Mouse (Mus musculus) heart, embryonic 12.5 days (tissue): Measurements from ENCODE around the gene Ppp1r13b. TPM values are rescaled to one million over a fixed set of nuclear protein-coding genes. Genes with fewer than 3 reads are reported as not detected.

Experiments
- ATAC-seq: fragments of 200-750 bp; cut with Nextera tagmentation; 2 replicates; pipeline ENCODE4 v1.8.0; 2017; ENCODE audit warnings: moderate TSS enrichment, moderate library complexity; ENCODE audit not compliant: insufficient number of reproducible peaks, low FRiP score
- H3K27ac ChIP-seq: fragments of 300-500 bp; sonication (generic); 2 replicates; pipeline ENCODE4 v1.5.1; 2016; ENCODE audit warnings: mild to moderate bottlenecking, moderate library complexity; ENCODE audit not compliant: poor library complexity, severe bottlenecking
- H3K27me3 ChIP-seq: fragments of 300-500 bp; sonication (generic); replicated peaks from 2 replicates; pipeline ENCODE4 v1.6.1; 2016; ENCODE audit warnings: mild to moderate bottlenecking, moderate library complexity
- H3K36me3 ChIP-seq: fragments of 300-500 bp; sonication (generic); 2 replicates; pipeline ENCODE4 v1.6.1; 2016; ENCODE audit warnings: mild to moderate bottlenecking, moderate library complexity
- H3K4me1 ChIP-seq: fragments of 300-500 bp; sonication (generic); replicated peaks from 2 replicates; pipeline ENCODE4 v1.6.1; 2016; ENCODE audit warnings: mild to moderate bottlenecking
- H3K4me2 ChIP-seq: fragments of 300-500 bp; sonication (generic); 2 replicates; pipeline ENCODE4 v1.6.1; 2016; ENCODE audit warnings: mild to moderate bottlenecking, moderate library complexity
- H3K4me3 ChIP-seq: fragments of 300-500 bp; sonication (generic); 2 replicates; pipeline ENCODE4 v1.5.1; 2016; ENCODE audit warnings: mild to moderate bottlenecking
- H3K9ac ChIP-seq: fragments of 300-500 bp; sonication (generic); 2 replicates; pipeline ENCODE4 v1.6.1; 2016; ENCODE audit warnings: mild to moderate bottlenecking, moderate library complexity
- H3K9me3 ChIP-seq: fragments of 300-500 bp; sonication (generic); replicated peaks from 2 replicates; pipeline ENCODE4 v1.6.1; 2016; ENCODE audit warnings: mild to moderate bottlenecking, moderate library complexity
- WGBS: fragments of 180-500 bp; shearing (Covaris S2); methylation state at CpG from one replicate; pipeline ENCODE4 v1.1.7; 2016; 5-methylcytosine and 5-hydroxymethylcytosine counted together
- polyA plus RNA-seq: library from polyadenylated mRNA; unstranded; fragments of >200 nt; fragmentation: Nextera tagmentation; extraction: Ambion mirVana; gene quantifications from 2 replicates; pipeline ENCODE4 v1.2.1, GENCODE M21; 2016

Ppp1r13b gene
- polyA plus RNA-seq, 1 experiment from 2014 or later = 17.9 TPM

DNA sequence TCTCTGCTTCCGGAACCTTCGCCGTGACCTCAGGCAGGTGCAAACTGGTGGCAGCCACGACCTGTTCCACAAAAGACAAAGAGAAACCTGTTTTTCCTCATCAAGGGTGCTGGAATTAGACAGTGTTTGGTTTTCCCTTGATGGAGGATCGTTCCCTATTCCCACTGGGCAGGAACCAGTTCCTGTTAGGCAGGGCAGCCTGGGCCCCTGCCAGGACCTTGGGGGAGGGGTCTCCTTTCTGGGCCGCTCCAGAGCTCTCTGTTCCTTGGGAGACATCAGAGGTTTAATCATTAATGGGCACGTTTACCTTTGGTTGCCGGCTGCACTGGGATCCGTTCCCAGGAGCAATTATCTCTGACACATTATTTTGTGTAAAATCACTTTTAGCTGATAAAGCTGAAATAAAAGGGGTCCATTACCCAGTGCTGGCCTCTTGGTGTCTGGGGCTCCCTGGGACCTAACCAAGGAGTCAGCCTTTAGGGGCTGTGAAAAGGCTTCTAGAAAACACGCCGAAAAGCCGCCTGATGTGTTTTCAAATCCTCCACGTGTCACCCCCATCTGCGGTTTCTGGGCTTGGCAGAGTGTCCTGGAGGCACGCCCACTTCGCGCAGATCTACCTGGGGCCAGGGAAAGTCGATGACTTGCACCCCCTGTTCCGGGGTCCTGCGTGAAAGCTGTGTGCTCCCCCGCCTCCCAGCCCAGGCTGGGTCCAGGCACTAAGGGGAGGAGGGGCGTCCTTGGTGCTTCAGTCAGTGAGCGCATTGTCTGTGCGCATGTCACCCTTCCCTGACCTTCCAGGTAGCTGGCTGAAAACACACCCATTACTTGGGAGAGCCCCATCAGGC lies 29.0 kb upstream of the Ppp1r13b start:
- 44% methylated on average over 24 of the region's 24 CpGs for WGBS
- H3K4me1 ChIP-seq = peaks cover 60% of the 10 kb centered on the region

GRCm38 (mm10) chr12:111933971-111934370 lies 26.1 kb upstream of the Ppp1r13b start:
- H3K36me3 ChIP-seq = no peaks in the 10 kb centered on the region
- H3K9me3 ChIP-seq = no peaks in the 10 kb centered on the region
- H3K27ac ChIP-seq = no peak overlapping the region
- no peak overlapping the region for H3K9ac ChIP-seq
- H3K4me1 ChIP-seq = peaks cover 62% of the 10 kb centered on the region
- no peaks in the 10 kb centered on the region for H3K27me3 ChIP-seq
- H3K4me2 ChIP-seq = no peak overlapping the region
- 65% methylated on average over 2 of the region's 2 CpGs for WGBS
- no peak overlapping the region for H3K4me3 ChIP-seq
- ATAC-seq = no peak

More for the DNA sequence above, 29.0 kb upstream of the Ppp1r13b start:
- ATAC-seq = 0 out of 2 replicates have a peak, but pooled peaks have one; percentile 9
- Histone ChIP-seq H3K27me3 (no peaks in the 10 kb centered on the region), H3K27ac (no peak overlapping the region), H3K4me2 (no peak overlapping the region), H3K4me3 (no peak overlapping the region), H3K36me3 (no peaks in the 10 kb centered on the region), H3K9me3 (no peaks in the 10 kb centered on the region), H3K9ac (no peak overlapping the region)

DNA sequence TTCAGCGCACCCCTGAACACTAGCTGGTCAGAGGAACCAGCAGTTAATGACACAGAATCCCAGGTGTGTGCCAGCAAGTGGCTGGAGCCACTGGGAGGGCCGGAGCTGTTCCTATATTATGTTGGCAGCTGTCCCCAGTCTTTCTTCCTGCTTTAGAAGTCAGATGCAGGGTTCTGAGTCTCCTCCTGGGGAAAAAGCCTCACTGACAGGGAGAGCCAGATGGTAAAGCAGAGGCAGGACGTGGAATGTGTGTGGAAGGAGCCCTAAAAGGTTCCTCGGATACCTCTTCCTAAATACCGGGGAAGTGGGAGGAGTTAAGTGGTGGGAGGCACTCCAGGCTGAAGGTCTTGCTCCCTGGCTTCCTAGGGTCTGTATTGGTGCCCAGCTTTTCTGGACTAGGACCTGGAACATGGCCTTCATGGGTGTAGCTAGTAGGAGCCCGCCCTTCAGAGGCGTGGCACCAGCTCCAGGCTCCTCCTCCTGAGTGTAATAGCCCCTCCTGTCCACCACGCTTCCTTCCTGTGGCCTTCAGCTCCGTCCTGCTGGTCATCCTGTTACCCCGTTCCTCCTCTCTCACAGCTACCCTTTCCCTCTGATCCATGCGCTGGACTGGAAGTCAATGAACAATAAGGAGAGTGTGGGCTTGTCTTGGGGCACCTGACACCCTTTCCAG lies 25.3 kb upstream of the Ppp1r13b start:
- no peak overlapping the region for H3K4me2 ChIP-seq
- no peak overlapping the region for H3K4me3 ChIP-seq
- H3K27me3 ChIP-seq = no peaks in the 10 kb centered on the region
- WGBS = 56% methylated on average over 11 of the region's 11 CpGs
- 0 out of 2 replicates have a peak overlapping the region, but pooled peaks have one; percentile 26 for H3K27ac ChIP-seq
- no peaks in the 10 kb centered on the region for H3K36me3 ChIP-seq
- no peaks in the 10 kb centered on the region for H3K9me3 ChIP-seq
- ATAC-seq = peak; percentile 72
- H3K4me1 ChIP-seq = peaks cover 59% of the 10 kb centered on the region
- H3K9ac ChIP-seq = no peak overlapping the region

GRCm38 (mm10) chr12:111932513-111932912 lies 24.6 kb upstream of the Ppp1r13b start:
- no peaks in the 10 kb centered on the region for H3K36me3 ChIP-seq
- ATAC-seq = no peak
- 58% methylated on average over 3 of the region's 3 CpGs for WGBS
- H3K4me1 ChIP-seq = peaks cover 56% of the 10 kb centered on the region
- no peak overlapping the region for H3K9ac ChIP-seq
- no peaks in the 10 kb centered on the region for H3K9me3 ChIP-seq
- H3K4me2 ChIP-seq = no peak overlapping the region
- no peak overlapping the region for H3K4me3 ChIP-seq
- 0 out of 2 replicates have a peak overlapping the region, but pooled peaks have one; percentile 26 for H3K27ac ChIP-seq
- no peaks in the 10 kb centered on the region for H3K27me3 ChIP-seq

DNA sequence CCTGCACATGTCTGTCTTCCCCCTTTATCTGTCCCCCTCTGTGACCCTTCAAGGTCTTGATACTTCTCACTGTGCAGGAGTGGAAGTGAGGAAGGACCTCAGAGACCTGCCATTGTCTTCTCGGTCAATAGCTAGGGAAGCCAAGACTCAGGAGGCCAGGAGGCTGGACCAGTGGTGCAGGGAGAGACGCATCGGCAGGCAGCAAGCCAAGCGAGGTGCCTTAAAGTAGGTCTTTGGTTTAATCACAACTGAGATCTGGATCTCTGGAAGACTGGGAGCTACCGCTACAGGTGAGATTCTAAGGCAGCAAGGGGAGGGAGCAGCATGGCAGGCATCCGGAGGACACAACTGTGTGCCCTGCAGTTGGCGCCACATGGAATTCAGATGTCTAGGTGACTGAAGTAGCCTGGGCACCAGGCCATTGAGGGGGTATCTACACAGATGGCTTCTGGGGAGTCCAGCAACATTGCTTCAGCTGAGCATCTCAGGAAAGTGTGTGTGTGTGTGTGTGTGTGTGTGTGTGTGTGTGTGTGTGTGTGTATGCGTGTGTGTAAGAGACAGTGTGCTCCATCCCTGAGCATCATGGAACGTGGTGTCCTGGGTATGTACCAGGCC lies 23.6 kb upstream of the Ppp1r13b start:
- no peak overlapping the region for H3K9ac ChIP-seq
- H3K36me3 ChIP-seq = no peaks in the 10 kb centered on the region
- H3K4me2 ChIP-seq = no peak overlapping the region
- no peak overlapping the region for H3K4me3 ChIP-seq
- H3K9me3 ChIP-seq = no peaks in the 10 kb centered on the region
- peaks cover 54% of the 10 kb centered on the region for H3K4me1 ChIP-seq
- 84% methylated on average over 9 of the region's 9 CpGs for WGBS
- no peak overlapping the region for H3K27ac ChIP-seq
- no peaks in the 10 kb centered on the region for H3K27me3 ChIP-seq
- no peak for ATAC-seq

DNA sequence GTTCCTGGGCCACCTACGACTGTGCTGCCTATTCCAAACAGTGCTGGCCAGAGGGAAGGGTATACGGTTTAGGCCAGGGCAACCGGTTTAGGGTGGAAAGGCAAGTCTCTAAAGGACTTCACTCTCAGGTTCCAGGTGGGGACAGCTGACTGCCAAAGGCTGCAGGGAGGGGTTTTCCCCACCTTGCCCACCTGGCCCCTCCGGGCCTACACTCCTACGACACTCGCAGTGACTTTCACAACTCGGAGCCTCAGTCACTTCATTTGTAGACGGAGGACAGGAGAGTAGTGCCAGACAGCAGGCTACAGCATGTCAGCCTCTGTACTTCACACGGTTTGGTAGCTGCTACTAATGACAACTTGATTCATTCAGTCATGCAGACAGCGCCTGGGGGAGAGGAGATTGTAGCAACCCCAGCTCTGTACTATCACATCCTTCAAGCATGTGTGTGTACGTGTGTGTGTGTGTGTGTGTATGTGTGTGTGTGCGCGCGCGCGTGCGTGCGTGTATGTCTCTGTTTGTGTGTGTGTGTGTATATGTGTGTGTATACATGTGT lies 20.6 kb upstream of the Ppp1r13b start:
- no peak overlapping the region for H3K4me3 ChIP-seq
- H3K4me2 ChIP-seq = no peak overlapping the region
- no peak overlapping the region for H3K9ac ChIP-seq
- peaks cover 42% of the 10 kb centered on the region for H3K4me1 ChIP-seq
- ATAC-seq = no peak
- H3K36me3 ChIP-seq = no peaks in the 10 kb centered on the region
- no peaks in the 10 kb centered on the region for H3K9me3 ChIP-seq
- WGBS = 78% methylated on average over 18 of the region's 18 CpGs
- no peaks in the 10 kb centered on the region for H3K27me3 ChIP-seq
- no peak overlapping the region for H3K27ac ChIP-seq

GRCm38 (mm10) chr12:111927338-111927737 lies 19.4 kb upstream of the Ppp1r13b start:
- Histone ChIP-seq H3K9me3 (no peaks in the 10 kb centered on the region), H3K4me2 (no peak overlapping the region), H3K4me1 (peaks cover 31% of the 10 kb centered on the region), H3K9ac (no peak overlapping the region), H3K27me3 (no peaks in the 10 kb centered on the region), H3K36me3 (no peaks in the 10 kb centered on the region), H3K27ac (0 out of 2 replicates have a peak overlapping the region, but pooled peaks have one; percentile 4), H3K4me3 (no peak overlapping the region)
- peak; percentile 49; the same call in 1 of the 2 replicates for ATAC-seq
- 62% methylated on average over 1 of the region's 1 CpGs for WGBS

DNA sequence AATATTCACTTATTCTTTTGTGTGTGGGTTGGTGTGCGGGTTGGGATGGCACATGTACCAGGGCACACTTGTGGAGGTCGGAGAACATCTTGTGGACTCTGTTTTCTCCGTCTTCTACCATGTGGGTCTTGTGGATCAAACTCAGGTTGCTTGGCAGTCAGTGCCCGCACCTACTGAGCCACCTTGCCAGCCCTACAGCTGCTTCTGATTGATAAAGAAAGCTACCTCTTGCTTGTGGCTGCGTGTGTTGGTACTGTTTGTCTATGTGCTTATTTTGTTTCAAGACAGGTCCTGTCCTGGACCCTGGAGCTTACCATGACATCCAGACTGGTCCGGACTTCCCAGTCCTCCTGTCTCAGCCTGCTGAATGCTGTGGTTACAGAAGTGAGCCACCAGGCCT lies 15.2 kb upstream of the Ppp1r13b start:
- H3K4me1 ChIP-seq = peaks cover 25% of the 10 kb centered on the region
- H3K4me3 ChIP-seq = no peak overlapping the region
- H3K27ac ChIP-seq = no peak overlapping the region
- H3K4me2 ChIP-seq = no peak overlapping the region
- 83% methylated on average over 6 of the region's 6 CpGs for WGBS
- no peak for ATAC-seq
- no peaks in the 10 kb centered on the region for H3K9me3 ChIP-seq
- H3K27me3 ChIP-seq = 0 out of 2 replicates have a peak, but pooled peaks cover 4% of the 10 kb centered on the region
- no peaks in the 10 kb centered on the region for H3K36me3 ChIP-seq
- no peak overlapping the region for H3K9ac ChIP-seq

DNA sequence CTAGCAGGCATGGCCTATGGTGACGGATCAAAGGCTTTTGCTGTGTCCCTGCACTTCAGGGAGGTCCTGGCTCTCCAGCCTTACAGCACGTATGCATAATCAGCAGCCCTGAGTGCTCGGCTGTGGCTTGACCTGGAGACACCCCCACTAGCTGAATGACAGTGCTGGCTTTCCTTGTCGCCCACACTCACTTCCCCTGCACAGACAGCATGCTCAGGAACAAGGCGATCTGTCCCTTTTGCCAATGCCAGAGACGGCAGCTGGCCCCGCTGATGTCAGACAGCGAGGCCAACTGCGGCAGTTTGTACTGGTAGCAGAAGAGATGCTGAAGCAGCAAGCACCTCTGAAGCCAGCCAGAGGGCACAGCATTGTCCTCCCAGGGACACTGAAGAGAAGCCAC lies 12.1 kb upstream of the Ppp1r13b start:
- ATAC-seq = no peak
- Histone ChIP-seq H3K9ac (peak overlapping the region; percentile 33; the same call in 1 of the 2 replicates), H3K4me3 (no peak overlapping the region), H3K4me1 (peaks cover 27% of the 10 kb centered on the region), H3K27me3 (0 out of 2 replicates have a peak, but pooled peaks cover 4% of the 10 kb centered on the region), H3K4me2 (no peak overlapping the region), H3K36me3 (no peaks in the 10 kb centered on the region), H3K27ac (no peak overlapping the region), H3K9me3 (no peaks in the 10 kb centered on the region)
- WGBS = 25% methylated on average over 9 of the region's 9 CpGs

GRCm38 (mm10) chr12:111916514-111917217 lies 8.8 kb upstream of the Ppp1r13b start:
- Histone ChIP-seq H3K27me3 (0 out of 2 replicates have a peak, but pooled peaks cover 4% of the 10 kb centered on the region), H3K4me1 (peaks cover 32% of the 10 kb centered on the region), H3K9me3 (no peaks in the 10 kb centered on the region), H3K4me2 (no peak overlapping the region), H3K9ac (no peak overlapping the region), H3K4me3 (no peak overlapping the region), H3K36me3 (no peaks in the 10 kb centered on the region), H3K27ac (peak overlapping the region; percentile 63; the same call in 1 of the 2 replicates)
- no peak for ATAC-seq
- 43% methylated on average over 12 of the region's 12 CpGs for WGBS
